Mouse (Mus musculus): ENCODE measurements at regions not wholly inside any gene's neighbourhood (a gene's known extent, or its start where the extent isn't known, plus 50 kb on each side); places are given as distances from the start of the nearest gene placed in this dataset.

- no peaks in the 10 kb centered on the region for H3K27me3 ChIP-seq (ENCODE audit: control insufficient read depth in 1 of 2, insufficient read depth in 2 of 2, low read length in 2 of 2)
- TF ChIP-seq MEF2A (IDR thresholded peaks at IDR 0.05; ENCODE audit: extremely low read depth, insufficient replicate concordance, low read depth, low read length, poor library complexity, severe bottlenecking) (no peak), MAZ (IDR thresholded peaks at IDR 0.05; ENCODE audit: low read depth, low read length) (no peak), JUND (IDR thresholded peaks at IDR 0.05; ENCODE audit: low read depth, low read length) (no peak)
- no peaks in the 10 kb centered on the region for H3K9me3 ChIP-seq (replicated peaks; ENCODE audit: insufficient read depth, low read length)
- no peaks in the 10 kb centered on the region for H3K36me3 ChIP-seq (ENCODE audit: control insufficient read depth in 1 of 2, insufficient read depth in 2 of 2, low read length in 2 of 2)
- no peak overlapping the region for H3K4me3 ChIP-seq (ENCODE audit: control insufficient read depth in 1 of 2, insufficient read depth in 1 of 2, low read depth in 2 of 2, low read length in 2 of 2)
- DNase-seq (ENCODE audit: low read depth, low spot score) = no peak
- no peak overlapping the region for H3K27ac ChIP-seq (ENCODE audit: control insufficient read depth, low read depth, low read length)
- no peaks in the 10 kb centered on the region for H3K79me2 ChIP-seq (ENCODE audit: control insufficient read depth, insufficient read depth, low read length, poor library complexity)
- H3K9ac ChIP-seq (ENCODE audit: control insufficient read depth, low read depth, low read length, poor library complexity, severe bottlenecking) = no peak overlapping the region
- no peaks in the 10 kb centered on the region for H3K4me1 ChIP-seq (ENCODE audit: control insufficient read depth in 1 of 2, insufficient read depth in 2 of 2, low read length in 2 of 2)
Observed at GRCm38 (mm10) chr17:7571481-7571880, 186.2 kb upstream of the Unc93a2 start.

- Histone ChIP-seq H3K4me3 (ENCODE audit: control insufficient read depth in 1 of 2, insufficient read depth in 1 of 2, low read depth in 2 of 2, low read length in 2 of 2) (no peak overlapping the region), H3K9me3 (replicated peaks; ENCODE audit: insufficient read depth, low read length) (no peaks in the 10 kb centered on the region), H3K79me2 (ENCODE audit: control insufficient read depth, insufficient read depth, low read length, poor library complexity) (no peaks in the 10 kb centered on the region), H3K27ac (ENCODE audit: control insufficient read depth, low read depth, low read length) (no peak overlapping the region), H3K27me3 (ENCODE audit: control insufficient read depth in 1 of 2, insufficient read depth in 2 of 2, low read length in 2 of 2) (no peaks in the 10 kb centered on the region), H3K9ac (ENCODE audit: control insufficient read depth, low read depth, low read length, poor library complexity, severe bottlenecking) (no peak overlapping the region), H3K4me1 (ENCODE audit: control insufficient read depth in 1 of 2, insufficient read depth in 2 of 2, low read length in 2 of 2) (no peaks in the 10 kb centered on the region), H3K36me3 (ENCODE audit: control insufficient read depth in 1 of 2, insufficient read depth in 2 of 2, low read length in 2 of 2) (no peaks in the 10 kb centered on the region)
- no peak for DNase-seq (ENCODE audit: low read depth, low spot score)
- TF ChIP-seq MAX (IDR thresholded peaks at IDR 0.05; ENCODE audit: low read length) = no peak
- TF ChIP-seq USF2 (IDR thresholded peaks at IDR 0.05; ENCODE audit: borderline replicate concordance in 1 of 2, insufficient read depth in 1 of 2, low read depth in 1 of 2, low read length in 2 of 2) = no peak
- no peak for TF ChIP-seq SMC3 (IDR thresholded peaks at IDR 0.05; ENCODE audit: low read depth, low read length)
- TF ChIP-seq TAL1 (IDR thresholded peaks at IDR 0.05; ENCODE audit: low read length) = no peak
- no peak for TF ChIP-seq POLR2AphosphoS5 (IDR thresholded peaks at IDR 0.05; ENCODE audit: borderline replicate concordance, low read depth, low read length)
- TF ChIP-seq KAT2A (conservative IDR thresholded peaks at IDR 0.05; ENCODE audit: low read depth, low read length) = no peak
- no peak for TF ChIP-seq CTCF (IDR thresholded peaks at IDR 0.05 in 2 of 3, conservative IDR thresholded peaks at IDR 0.05 in 1 of 3; ENCODE audit: control insufficient read depth in 1 of 3, insufficient read depth in 1 of 3, low read depth in 2 of 3, low read length in 3 of 3, poor library complexity in 1 of 3, severe bottlenecking in 1 of 3)
- TF ChIP-seq MAZ (IDR thresholded peaks at IDR 0.05; ENCODE audit: low read depth, low read length) = no peak
- TF ChIP-seq EP300 (IDR thresholded peaks at IDR 0.05; ENCODE audit: low read depth in 1 of 2, low read length in 2 of 2) = no peak
- no peak for TF ChIP-seq NELFE (IDR thresholded peaks at IDR 0.05; ENCODE audit: low read depth, low read length)
- no peak for TF ChIP-seq ZMIZ1 (IDR thresholded peaks at IDR 0.05; ENCODE audit: low read depth, low read length)
- no peak for TF ChIP-seq JUND (IDR thresholded peaks at IDR 0.05; ENCODE audit: low read depth, low read length)
- no peak for TF ChIP-seq ELF1 (IDR thresholded peaks at IDR 0.05; ENCODE audit: low read depth, low read length)
- TF ChIP-seq UBTF (IDR thresholded peaks at IDR 0.05; ENCODE audit: borderline replicate concordance, insufficient read depth, low read depth, low read length) = no peak
- TF ChIP-seq ETS1 (IDR thresholded peaks at IDR 0.05; ENCODE audit: low read depth, low read length) = no peak
- no peak for TF ChIP-seq ZNF384 (IDR thresholded peaks at IDR 0.05; ENCODE audit: low read depth, low read length)
- TF ChIP-seq MXI1 (IDR thresholded peaks at IDR 0.05; ENCODE audit: low read depth, low read length) = no peak
Observed at GRCm38 (mm10) chr17:7568482-7568881, 183.2 kb upstream of the Unc93a2 start.
